Comparison of ENCODE assay signal across 18 mouse cellular contexts in the genomic region with DNA sequence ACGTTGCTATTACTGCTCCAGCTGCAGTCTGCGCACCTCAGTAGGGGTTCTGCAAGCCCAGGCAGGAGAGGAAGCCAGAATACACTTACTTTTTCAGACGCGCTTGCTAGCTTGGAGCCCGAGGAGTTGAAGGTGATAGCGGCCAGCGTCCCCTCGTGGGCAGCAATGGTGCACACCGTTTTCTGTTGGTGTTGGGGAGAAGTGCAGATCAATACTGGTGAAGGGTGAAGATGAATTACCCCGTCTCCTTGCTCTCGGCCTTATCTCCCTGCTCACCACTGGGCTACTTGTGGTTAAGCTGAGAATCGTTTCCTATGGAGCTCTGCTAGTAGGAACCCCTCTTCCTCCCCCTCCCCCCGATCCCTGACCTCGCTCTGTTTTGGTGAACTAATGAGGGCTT. TPM values are rescaled to one million over a fixed set of nuclear protein-coding genes. Genes with fewer than 3 reads are reported as not detected.
DNase-seq lines count a peak whose midpoint lies in the region; ATAC-seq and TF ChIP-seq lines count a peak whose summit lies in the region.
"Had no signal": no experiment of that assay in that cellular context is flagged by ENCODE, and none has a peak within 500 bp of the region (broad histone marks: within the 10 kb centered on the region; RNA-seq: fewer than 3 reads in every experiment).

No protein-coding gene starts in this region.

- no peak for TF ChIP-seq EP300 in liver, postnatal 0 days (IDR thresholded peaks at IDR 0.05; ENCODE audit: low read depth)

- H3K4me1 ChIP-seq in hindbrain, embryonic 10.5 days (replicated peaks): peaks cover 38% of the 10 kb centered on the region
- H3K4me1 ChIP-seq in hindbrain, embryonic 12.5 days: peaks cover 5% of the 10 kb centered on the region; the same call in 1 of the 2 replicates
- peaks cover 74% of the 10 kb centered on the region for H3K4me1 ChIP-seq in G1E (ENCODE audit: insufficient read depth, low read depth, low read length)
- H3K4me1 ChIP-seq in liver, postnatal 0 days (ENCODE audit: insufficient read depth): peaks cover 18% of the 10 kb centered on the region
- no peaks in the 10 kb centered on the region for H3K4me1 ChIP-seq in forebrain, embryonic 15.5 days
- H3K4me1 ChIP-seq: embryonic facial prominence, embryonic 13.5 days; midbrain, embryonic 12.5 days; neural tube, embryonic 12.5 days had no signal

- peak overlapping the region; percentile 47; the same call in 1 of the 2 replicates for H3K27ac ChIP-seq in hindbrain, embryonic 10.5 days
- H3K27ac ChIP-seq in hindbrain, embryonic 12.5 days: no peak overlapping the region
- no peak overlapping the region for H3K27ac ChIP-seq in liver, postnatal 0 days (ENCODE audit: low read depth)
- H3K27ac ChIP-seq in left cerebral cortex, adult 2 months: no peak overlapping the region
- no peak overlapping the region for H3K27ac ChIP-seq in forebrain, embryonic 15.5 days (replicated peaks)
- H3K27ac ChIP-seq: embryonic facial prominence, embryonic 13.5 days; limb, embryonic 13.5 days; lung, embryonic 15.5 days; midbrain, embryonic 12.5 days; neural tube, embryonic 12.5 days had no signal

- H3K4me3 ChIP-seq in hindbrain, embryonic 10.5 days: no peak overlapping the region
- H3K4me3 ChIP-seq in hindbrain, embryonic 12.5 days: no peak overlapping the region
- peak overlapping the region; percentile 42; the same call in 1 of the 2 replicates for H3K4me3 ChIP-seq in G1E (ENCODE audit: low read depth, low read length)
- H3K4me3 ChIP-seq in liver, postnatal 0 days (ENCODE audit: low read depth, low read length): no peak overlapping the region
- H3K4me3 ChIP-seq in left cerebral cortex, adult 2 months: no peak overlapping the region
- H3K4me3 ChIP-seq in forebrain, embryonic 15.5 days: no peak overlapping the region
- H3K4me3 ChIP-seq: embryonic facial prominence, embryonic 13.5 days; limb, embryonic 13.5 days; lung, embryonic 15.5 days; midbrain, embryonic 12.5 days; neural tube, embryonic 12.5 days had no signal

- intact Hi-C loops in left cerebral cortex, adult 2 months (cut with DNase I): loop anchor here (1.0 to 2.0 kb wide), 2 partner anchors 139 to 341 kb away; no protein-coding TSS in a partner anchor

- no peaks in the 10 kb centered on the region for H3K27me3 ChIP-seq in hindbrain, embryonic 10.5 days (ENCODE audit: insufficient read depth, poor library complexity, severe bottlenecking)
- no peaks in the 10 kb centered on the region for H3K27me3 ChIP-seq in hindbrain, embryonic 12.5 days
- H3K27me3 ChIP-seq in G1E (ENCODE audit: insufficient read depth, low read length): no peaks in the 10 kb centered on the region
- H3K27me3 ChIP-seq in liver, postnatal 0 days (ENCODE audit: insufficient read depth, low read length): no peaks in the 10 kb centered on the region
- no peaks in the 10 kb centered on the region for H3K27me3 ChIP-seq in forebrain, embryonic 15.5 days
- H3K27me3 ChIP-seq: embryonic facial prominence, embryonic 13.5 days; limb, embryonic 13.5 days; lung, embryonic 15.5 days; midbrain, embryonic 12.5 days; neural tube, embryonic 12.5 days; Patski had no signal

- H3K9me3 ChIP-seq in hindbrain, embryonic 10.5 days: no peaks in the 10 kb centered on the region
- no peaks in the 10 kb centered on the region for H3K9me3 ChIP-seq in hindbrain, embryonic 12.5 days (replicated peaks)
- H3K9me3 ChIP-seq in G1E (replicated peaks): no peaks in the 10 kb centered on the region
- H3K9me3 ChIP-seq in liver, postnatal 0 days (ENCODE audit: low read length): no peaks in the 10 kb centered on the region
- no peaks in the 10 kb centered on the region for H3K9me3 ChIP-seq in forebrain, embryonic 15.5 days
- H3K9me3 ChIP-seq: embryonic facial prominence, embryonic 13.5 days; limb, embryonic 13.5 days; lung, embryonic 15.5 days; midbrain, embryonic 12.5 days; neural tube, embryonic 12.5 days had no signal

- H3K36me3 ChIP-seq in hindbrain, embryonic 10.5 days: peaks cover 3% of the 10 kb centered on the region; the same call in 1 of the 2 replicates
- H3K36me3 ChIP-seq in hindbrain, embryonic 12.5 days: no peaks in the 10 kb centered on the region
- peaks cover 42% of the 10 kb centered on the region for H3K36me3 ChIP-seq in G1E (replicated peaks)
- H3K36me3 ChIP-seq in liver, postnatal 0 days (replicated peaks; ENCODE audit: insufficient read depth, low read length): peaks cover 46% of the 10 kb centered on the region
- no peaks in the 10 kb centered on the region for H3K36me3 ChIP-seq in forebrain, embryonic 15.5 days
- H3K36me3 ChIP-seq: midbrain, embryonic 12.5 days; neural tube, embryonic 12.5 days had no signal

- peak; percentile 88 for TF ChIP-seq CTCF in G1E (IDR thresholded peaks at IDR 0.05; ENCODE audit: low read depth, low read length)
- peak; percentile 72 for TF ChIP-seq CTCF in liver, postnatal 0 days (IDR thresholded peaks at IDR 0.05; ENCODE audit: low read depth)
- no peak for TF ChIP-seq CTCF in left cerebral cortex, adult 2 months (IDR thresholded peaks at IDR 0.05)

- H3K4me2 ChIP-seq in hindbrain, embryonic 12.5 days (replicated peaks): no peak overlapping the region
- H3K4me2 ChIP-seq in liver, postnatal 0 days (ENCODE audit: low read depth, low read length): no peak overlapping the region
- H3K4me2 ChIP-seq in forebrain, embryonic 15.5 days (replicated peaks): no peak overlapping the region
- H3K4me2 ChIP-seq: embryonic facial prominence, embryonic 13.5 days; limb, embryonic 13.5 days; lung, embryonic 15.5 days; midbrain, embryonic 12.5 days; neural tube, embryonic 12.5 days had no signal

- DNase-seq in hindbrain, embryonic 10.5 days (ENCODE audit: low spot score): no peak
- DNase-seq in G1E (ENCODE audit: low spot score) (peak; percentile 57), liver (peak; percentile 42)
- DNase-seq in liver, postnatal 0 days: peak; percentile 40
- no peak for DNase-seq in left cerebral cortex, adult 2 months (ENCODE audit: extremely low spot score in 1 of 2, low spot score in 2 of 2)
- DNase-seq in right cerebral cortex, postnatal 14 days: no peak
- DNase-seq: adrenal gland, postnatal 10 days; cerebellum, adult 2 months; gastrocnemius, postnatal 36 days; lung, postnatal 4 days had no signal

- H3K9ac ChIP-seq in hindbrain, embryonic 12.5 days: no peak overlapping the region
- H3K9ac ChIP-seq in liver, postnatal 0 days (replicated peaks): no peak overlapping the region
- H3K9ac ChIP-seq in forebrain, embryonic 15.5 days (replicated peaks): no peak overlapping the region
- H3K9ac ChIP-seq: embryonic facial prominence, embryonic 13.5 days; limb, embryonic 13.5 days; lung, embryonic 15.5 days; midbrain, embryonic 12.5 days; neural tube, embryonic 12.5 days had no signal

- ATAC-seq in hindbrain, embryonic 12.5 days (ENCODE audit: low FRiP score): no peak
- ATAC-seq in G1E (ENCODE audit: extremely low read depth, insufficient number of reproducible peaks, low FRiP score, poor library complexity, severe bottlenecking): peak; percentile 52
- ATAC-seq in liver, postnatal 0 days: no peak; the same call in 1 of the 2 replicates
- ATAC-seq in forebrain, embryonic 15.5 days (replicated peaks): no peak
- ATAC-seq: Patski had no signal

- 80% methylated on average over 14 of the region's 14 CpGs for WGBS in hindbrain, embryonic 10.5 days
- 72% methylated on average over 14 of the region's 14 CpGs for WGBS in hindbrain, embryonic 12.5 days
- WGBS in liver, postnatal 0 days (ENCODE audit: insufficient replicate concordance): 48% methylated on average over 14 of the region's 14 CpGs
- 81% methylated on average over 14 of the region's 14 CpGs for WGBS in forebrain, embryonic 15.5 days

RNA-seq across cellular contexts. Expression of gene Wipi1, which starts 27.8 kb away (rescaled TPM):
- 16.0 and 16.2 TPM in 2 replicates for polyA plus RNA-seq in hindbrain, embryonic 10.5 days (2016; fragmentation: Nextera tagmentation; extraction: Ambion mirVana)
- 25.1 and 27.5 TPM in 2 replicates for polyA plus RNA-seq in hindbrain, embryonic 12.5 days (2016; fragmentation: Nextera tagmentation; extraction: Ambion mirVana)
- total RNA-seq in G1E (2014; fragmentation: Nextera tagmentation) (14.0 and 15.0 TPM in 2 replicates), G1E (2017) (4.8 and 5.0 TPM in 2 replicates)
- polyA plus RNA-seq in G1E (2012): 12.6 and 15.4 TPM in 2 replicates
- 17.6 TPM in 2 replicates for polyA plus RNA-seq in liver, postnatal 0 days (2015; fragmentation: Nextera tagmentation; extraction: Ambion mirVana)
- total RNA-seq in left cerebral cortex, adult 2 months (2021): 10 to 100 TPM; 18.6 to 19.2 TPM
- polyA plus RNA-seq in forebrain, embryonic 15.5 days (2015; fragmentation: Nextera tagmentation; extraction: Ambion mirVana): 12.1 and 13.0 TPM in 2 replicates

Comparison
In these comparisons a context has a peak if more than half of its experiments do, and no peak if none do; other contexts are left out.
1. DNase-seq: peak in G1E (single experiment), liver (single experiment) and liver, postnatal 0 days (single experiment); none in hindbrain, embryonic 10.5 days (single experiment), left cerebral cortex, adult 2 months (0 of 2) and right cerebral cortex, postnatal 14 days (single experiment).